Mouse (Mus musculus) olfactory bulb, adult 2 months (tissue): ENCODE measurements around the gene Nedd4.

Experiments
- CTCF ChIP-seq: fragments of 200-500 bp; IDR thresholded peaks from 2 replicates; pipeline ENCODE4 v1.5.1; 2012; ENCODE audit warnings: low read depth, mild to moderate bottlenecking, low read length, moderate library complexity; ENCODE audit not compliant: insufficient read depth
- POLR2A ChIP-seq: fragments of 200-500 bp; IDR thresholded peaks from 2 replicates; pipeline ENCODE4 v1.6.1; 2012; ENCODE audit warnings: mild to moderate bottlenecking, low read depth, low read length, moderate library complexity; ENCODE audit not compliant: insufficient read depth

GRCm38 (mm10) chr9:72708690-72709089 is 46.5 kb downstream of the Nedd4 start:
- TF ChIP-seq POLR2A (no peak), CTCF (no peak)
